ENCODE assay signal across 8 mouse cellular contexts in the genomic region with DNA sequence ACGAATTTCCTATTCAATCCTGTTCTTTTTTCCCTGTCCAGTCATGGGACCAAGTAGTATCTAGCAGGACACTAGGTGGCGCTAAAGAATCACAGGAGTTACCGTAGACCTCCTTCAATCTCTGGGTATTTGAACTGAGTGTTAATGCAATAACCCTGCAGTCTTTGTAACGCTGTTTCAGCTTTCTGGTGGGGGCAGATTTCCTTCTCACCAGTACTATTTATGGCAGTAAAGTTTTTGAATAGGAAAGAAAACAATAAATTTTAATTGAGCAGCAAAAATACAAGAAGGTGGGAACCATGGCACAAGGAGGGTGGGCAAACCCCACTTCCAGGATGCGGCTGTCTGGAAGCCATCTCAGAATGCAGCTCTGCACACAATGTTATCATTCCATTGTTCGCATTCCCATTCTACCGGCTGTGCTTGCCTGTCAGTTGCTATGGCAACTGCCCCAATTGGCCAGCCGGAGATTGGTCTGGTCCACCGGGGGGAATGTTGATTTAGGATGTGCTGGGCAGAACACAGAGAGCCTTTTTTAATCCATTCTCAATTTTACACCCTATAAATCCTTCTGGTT.
DNase-seq lines count a peak whose midpoint lies in the region; ATAC-seq and TF ChIP-seq lines count a peak whose summit lies in the region.

No protein-coding gene starts in this region.

- H3K9me3 ChIP-seq in midbrain, embryonic 15.5 days: no peaks in the 10 kb centered on the region

- TF ChIP-seq CTCF in heart, adult 2 months (IDR thresholded peaks at IDR 0.05): peak; percentile 86

- H3K4me1 ChIP-seq in heart, adult 2 months (ENCODE audit: control insufficient read depth, insufficient read depth, low read length): peaks cover 1% of the 10 kb centered on the region; the same call in 1 of the 2 replicates
- H3K4me1 ChIP-seq in midbrain, embryonic 15.5 days: peaks cover 23% of the 10 kb centered on the region

- no peak overlapping the region for H3K27ac ChIP-seq in heart, adult 2 months
- peak overlapping the region; percentile 92 for H3K27ac ChIP-seq in midbrain, embryonic 15.5 days

- 18% methylated on average over 9 of the region's 9 CpGs for WGBS in heart, adult 2 months
- 3% methylated on average over 9 of the region's 9 CpGs for WGBS in midbrain, embryonic 15.5 days

- ATAC-seq in midbrain, embryonic 15.5 days (replicated peaks): peak; percentile 96

- intact Hi-C loops in heart, adult 2 months (cut with DNase I): loop anchor here (1.0 to 5.0 kb wide), 3 partner anchors 255 to 1349 kb away; no protein-coding TSS in a partner anchor
- intact Hi-C loops in left cerebral cortex, postnatal 4 days (cut with DNase I): loop anchor here (2.0 to 5.0 kb wide), 2 partner anchors 219 to 306 kb away; partner anchors contain the start of gene Rab3c

- H3K79me2 ChIP-seq in heart, adult 2 months (replicated peaks; ENCODE audit: control insufficient read depth, insufficient read depth, low read length): no peaks in the 10 kb centered on the region

- TF ChIP-seq POLR2A in heart, adult 2 months (IDR thresholded peaks at IDR 0.05; ENCODE audit: insufficient read depth, low read depth, low read length): no peak

- no peak for TF ChIP-seq EP300 in heart, adult 2 months (IDR thresholded peaks at IDR 0.05; ENCODE audit: insufficient read depth, low read depth, low read length)

- H3K9ac ChIP-seq in heart, adult 2 months (ENCODE audit: low read depth, low read length): no peak overlapping the region
- peak overlapping the region; percentile 31 for H3K9ac ChIP-seq in midbrain, embryonic 15.5 days

- peak overlapping the region; percentile 45 for H3K4me2 ChIP-seq in midbrain, embryonic 15.5 days

- no peaks in the 10 kb centered on the region for H3K27me3 ChIP-seq in heart, adult 2 months (ENCODE audit: control insufficient read depth, insufficient read depth, low read length)
- no peaks in the 10 kb centered on the region for H3K27me3 ChIP-seq in midbrain, embryonic 15.5 days (replicated peaks)

- DNase-seq in CD4-positive helper T cell, adult 2 months (ENCODE audit: low read depth, low spot score): peak; percentile 40
- peak; percentile 11 for DNase-seq in adrenal gland, adult 8-10 months
- peak; percentile 83 for DNase-seq in embryo, embryonic 11.5 days (ENCODE audit: low read depth, low spot score)
- DNase-seq in heart, adult 2 months: peak; percentile 23 to 24
- DNase-seq in kidney, adult 18-20 months: peak; percentile 43
- DNase-seq in left cerebral cortex, postnatal 4 days: peak; percentile 71
- DNase-seq in telencephalon, adult 2 months (ENCODE audit: low read depth, low spot score): peak; percentile 86

- no peaks in the 10 kb centered on the region for H3K36me3 ChIP-seq in heart, adult 2 months (ENCODE audit: control insufficient read depth, insufficient read depth, low read length)
- no peaks in the 10 kb centered on the region for H3K36me3 ChIP-seq in midbrain, embryonic 15.5 days (replicated peaks)

- no peak overlapping the region for H3K4me3 ChIP-seq in heart, adult 2 months
- peak overlapping the region; percentile 11; the same call in 1 of the 2 replicates for H3K4me3 ChIP-seq in midbrain, embryonic 15.5 days

Comparison
In these comparisons a context has a peak if more than half of its experiments do, and no peak if none do; other contexts are left out.
1. DNase-seq: peak in every context shown above with its lines; median percentile 86 in telencephalon, adult 2 months; 83 in embryo, embryonic 11.5 days; 71 in left cerebral cortex, postnatal 4 days; 43 in kidney, adult 18-20 months; 40 in CD4-positive helper T cell, adult 2 months; 24 in heart, adult 2 months; 11 in adrenal gland, adult 8-10 months.